Mouse (Mus musculus): ENCODE results near the gene Gm27027. TPM values are rescaled to one million over a fixed set of nuclear protein-coding genes. Genes with fewer than 3 reads are reported as not detected.

Gm27027 gene
- total RNA-seq, 2 experiments from 2014 or later, result not detected

DNA sequence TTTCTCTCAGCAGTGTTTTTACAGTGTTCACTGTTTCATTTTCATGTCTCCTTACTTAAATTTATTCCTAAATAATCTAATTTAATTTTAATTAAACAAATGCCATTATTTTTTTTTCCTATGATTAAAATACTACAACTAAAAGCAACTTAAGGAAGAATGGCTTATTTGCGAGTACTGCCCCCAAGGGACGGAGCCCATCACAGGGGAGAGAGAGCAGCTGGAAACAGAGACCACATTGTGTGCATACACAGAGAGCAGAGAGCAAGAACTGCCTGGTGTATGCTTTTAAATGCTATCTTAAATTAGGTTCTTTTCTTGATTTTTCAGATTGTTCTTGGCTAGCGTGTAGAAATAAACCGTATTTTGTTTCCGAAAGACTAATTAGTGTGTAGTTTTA lies 49.2 kb downstream of the Gm27027 start:
- intact Hi-C loops (cut with DNase I), result no loop called here
- no peak for DNase-seq (ENCODE audit: low spot score in 2 of 2)

DNA sequence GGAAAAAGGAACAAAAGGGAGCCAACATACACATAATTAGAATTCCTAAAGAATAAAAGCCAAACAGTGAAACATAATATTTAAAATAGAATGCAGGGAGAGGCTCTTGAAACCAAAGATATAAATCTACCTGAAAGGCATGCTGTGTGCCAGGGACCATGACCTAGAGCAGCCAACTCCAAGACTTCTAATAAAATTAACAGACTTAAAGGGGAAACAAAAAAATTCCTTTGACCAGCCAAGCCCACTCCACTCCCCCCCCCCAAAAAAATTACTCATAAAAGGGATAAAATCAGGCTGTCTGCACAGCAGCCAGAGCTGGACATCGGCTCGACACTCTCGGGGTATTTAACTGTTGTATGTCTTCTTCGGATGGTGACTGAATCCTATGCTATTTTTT lies 51.3 kb downstream of the Gm27027 start:
- DNase-seq (ENCODE audit: low spot score in 2 of 2), result no peak
- intact Hi-C loops (cut with DNase I), result loop anchor here (5.0 kb wide), 2 partner anchors 43 to 58 kb away; no protein-coding TSS in a partner anchor

DNA sequence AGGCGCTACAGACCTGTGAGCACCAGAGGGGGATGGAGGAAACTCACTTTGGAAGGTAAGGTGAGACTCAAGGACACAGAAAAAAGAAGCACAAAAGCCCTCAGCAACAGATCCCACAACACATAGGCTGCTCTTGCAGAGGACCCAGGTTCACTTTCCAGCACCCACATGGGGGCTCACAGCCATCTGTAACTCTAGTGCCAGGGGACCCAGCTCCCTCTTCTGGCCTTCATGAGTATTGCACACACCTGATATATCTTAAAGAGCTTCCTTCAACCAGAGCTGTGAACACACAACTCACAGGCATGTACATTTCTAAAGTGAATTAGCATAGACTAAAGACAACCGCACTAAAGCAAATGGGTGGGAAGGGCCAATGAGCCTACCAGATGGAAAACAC lies 52.1 kb downstream of the Gm27027 start:
- intact Hi-C loops (cut with DNase I), result loop anchor here (5.0 kb wide), 2 partner anchors 42 to 57 kb away; no protein-coding TSS in a partner anchor
- no peak for DNase-seq (ENCODE audit: low spot score in 2 of 2)

DNA sequence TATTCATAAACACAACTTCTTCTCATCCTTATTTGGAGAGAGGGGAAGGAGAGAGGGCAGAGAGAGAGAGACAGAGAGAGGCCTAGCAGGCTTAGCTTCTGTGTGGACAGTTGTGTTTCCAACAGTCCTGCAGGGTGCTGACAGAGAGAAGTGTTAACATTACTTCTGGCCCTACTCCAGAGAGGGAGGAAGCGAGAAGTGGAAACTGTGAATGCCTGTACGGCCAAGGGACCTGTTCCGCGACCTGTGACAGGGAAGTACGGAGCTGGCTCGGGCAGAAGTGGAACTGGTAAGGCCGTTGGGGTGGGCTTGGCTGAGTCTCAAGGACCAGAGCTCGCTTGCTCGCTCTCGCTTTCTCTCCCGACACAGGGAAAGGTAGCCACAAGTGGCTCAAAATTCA lies 54.5 kb downstream of the Gm27027 start:
- peak in 1 of 2 experiments; percentile 41 for DNase-seq (ENCODE audit: low spot score in 2 of 2)
- intact Hi-C loops (cut with DNase I), result loop anchor here (5.0 kb wide), 2 partner anchors 39 to 54 kb away; no protein-coding TSS in a partner anchor

DNA sequence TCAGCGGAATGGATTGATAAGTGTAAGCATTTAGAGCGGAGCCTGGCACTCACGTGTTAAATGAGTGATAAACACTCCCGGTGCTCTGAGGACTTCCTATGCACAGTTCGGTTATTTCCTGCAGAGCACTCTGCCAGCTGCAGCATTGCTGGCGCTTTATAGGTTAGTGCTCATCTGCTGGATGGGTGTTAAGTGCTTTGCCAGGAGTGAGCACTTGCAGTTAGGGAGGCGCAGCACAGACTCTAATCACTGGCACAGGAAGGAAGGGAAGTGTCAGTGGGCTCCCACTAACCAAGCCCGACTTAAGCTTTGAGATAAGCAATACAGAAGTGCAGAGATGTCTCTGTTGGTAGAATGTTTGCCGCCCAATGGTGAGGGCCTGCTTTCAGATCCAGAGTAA lies 57.6 kb downstream of the Gm27027 start:
- intact Hi-C loops (cut with DNase I), result no loop called here
- DNase-seq (ENCODE audit: low spot score in 2 of 2), result no peak

DNA sequence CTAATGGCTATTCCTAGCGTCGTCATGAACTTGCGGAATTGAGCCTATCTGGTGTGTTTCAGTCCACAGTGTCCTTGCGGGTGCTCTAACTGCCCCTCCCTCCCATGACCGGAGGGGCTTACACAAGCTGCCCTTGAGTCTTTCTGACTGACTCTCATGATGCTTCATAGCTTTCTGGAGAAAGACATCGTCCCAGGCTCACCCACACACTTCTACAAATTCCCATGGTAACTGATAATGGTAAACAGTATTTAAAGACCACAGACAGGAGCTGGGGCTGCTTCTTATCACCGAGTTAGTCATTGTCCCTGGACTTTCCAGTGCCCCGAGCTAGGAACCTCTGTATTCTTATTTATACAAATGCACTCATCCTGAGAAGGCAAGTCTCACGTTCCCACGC lies 67.3 kb downstream of the Gm27027 start:
- peak in 1 of 2 experiments; percentile 26 for DNase-seq (ENCODE audit: low spot score in 2 of 2)
- intact Hi-C loops (cut with DNase I), result loop anchor here (1.0 kb wide), 1 partner anchor 27 kb away; no protein-coding TSS in a partner anchor

DNA sequence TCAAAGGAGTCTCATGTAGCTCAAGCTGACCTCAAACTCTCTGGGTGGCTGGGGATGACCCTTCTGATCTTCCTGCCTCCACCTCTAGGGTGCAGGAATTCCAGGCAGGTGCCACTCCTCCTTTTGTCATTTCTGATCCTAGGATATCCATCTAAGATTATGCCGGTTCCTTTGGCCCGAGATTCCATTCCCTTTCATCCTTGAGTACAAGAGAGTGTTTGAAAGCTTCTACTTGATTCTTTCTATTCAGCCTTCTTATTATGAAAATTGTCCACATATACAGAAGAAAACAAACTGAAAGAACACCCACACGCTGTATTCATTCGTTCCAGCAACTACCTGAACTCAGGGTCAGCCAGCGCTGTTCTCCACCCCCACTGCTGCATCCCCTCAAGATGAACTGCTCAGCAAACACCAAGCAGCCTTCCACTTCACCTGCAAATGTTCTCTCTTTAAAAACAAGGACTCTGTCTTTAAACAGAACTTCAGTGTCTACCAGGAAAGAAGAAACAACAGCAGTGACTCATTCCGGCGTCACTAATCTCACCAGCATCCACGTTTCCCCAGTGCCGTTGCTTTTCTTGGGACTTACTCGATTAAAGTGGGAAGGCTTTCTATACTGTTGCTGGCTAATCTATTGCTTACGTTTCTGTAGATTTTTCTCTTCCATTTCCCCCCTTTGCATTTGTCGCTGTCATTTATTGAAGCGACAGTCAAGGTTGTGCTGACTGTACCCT lies 68.3 kb downstream of the Gm27027 start:
- DNase-seq (ENCODE audit: low spot score in 2 of 2), result no peak
- intact Hi-C loops (cut with DNase I), result loop anchor here (1.0 kb wide), 1 partner anchor 28 kb away; no protein-coding TSS in a partner anchor

DNA sequence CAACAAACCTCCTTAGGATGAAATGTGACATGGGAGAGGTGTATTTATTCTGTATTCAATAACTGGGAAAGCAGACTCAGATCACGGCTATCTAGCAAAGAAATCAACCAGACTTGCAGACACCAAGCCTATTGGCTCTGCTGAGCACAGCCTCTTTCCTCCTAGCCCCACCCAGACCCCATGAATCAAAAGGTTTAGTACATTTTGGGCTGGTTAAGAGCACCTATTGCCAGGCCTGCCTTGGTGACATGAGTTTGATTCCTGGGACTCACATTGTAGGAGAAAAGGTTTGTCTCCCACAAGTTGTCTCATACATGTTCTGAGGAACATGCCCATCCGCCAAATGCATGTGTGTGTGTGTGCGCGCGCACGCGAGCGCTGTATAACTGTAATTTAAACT lies 70.0 kb downstream of the Gm27027 start:
- intact Hi-C loops (cut with DNase I), result no loop called here
- DNase-seq (ENCODE audit: low spot score in 2 of 2), result no peak

DNA sequence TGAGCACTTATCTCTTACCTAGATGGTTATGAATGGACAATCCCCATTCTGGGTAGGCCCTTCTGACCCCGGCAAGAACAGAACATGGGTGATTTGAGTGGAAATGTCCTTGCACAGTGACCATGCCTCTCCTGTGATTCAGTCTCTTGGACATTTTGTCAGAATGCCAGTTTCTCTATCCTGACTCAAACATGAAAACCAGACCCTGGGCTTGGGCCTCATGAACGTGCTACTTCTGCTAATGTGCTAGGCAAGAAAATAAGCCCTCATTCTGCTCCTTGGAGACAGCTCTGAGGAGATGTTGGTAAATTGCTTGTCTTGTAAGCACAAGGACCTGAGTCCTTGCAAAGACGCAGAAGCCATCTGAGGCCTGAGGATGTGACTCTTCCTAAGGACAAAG lies 77.1 kb downstream of the Gm27027 start:
- intact Hi-C loops (cut with DNase I), result no loop called here

DNA sequence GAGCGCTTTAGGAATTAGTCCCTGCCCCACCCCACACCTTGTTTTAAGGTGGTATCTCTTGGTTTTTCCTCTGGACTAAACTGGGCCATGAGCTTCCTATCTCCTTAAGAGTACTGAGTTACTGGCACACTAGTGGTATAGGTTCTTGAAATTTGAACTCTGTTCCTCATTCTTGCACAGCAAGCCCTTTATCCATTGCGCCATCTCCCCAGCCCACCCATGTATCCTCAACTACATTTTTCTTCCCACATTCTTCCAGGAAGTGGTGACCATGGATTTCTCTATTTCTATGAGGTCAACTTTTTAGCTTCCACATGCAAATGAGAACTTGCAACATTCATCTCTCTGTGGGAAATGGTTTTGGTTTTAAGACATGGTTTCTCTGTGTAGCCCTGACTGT lies 82.6 kb downstream of the Gm27027 start:
- intact Hi-C loops (cut with DNase I), result no loop called here
- no peak for DNase-seq (ENCODE audit: low spot score in 2 of 2)

More for the DNA sequence above, 77.1 kb downstream of the Gm27027 start:
- no peak for DNase-seq (ENCODE audit: low spot score in 2 of 2)

DNA sequence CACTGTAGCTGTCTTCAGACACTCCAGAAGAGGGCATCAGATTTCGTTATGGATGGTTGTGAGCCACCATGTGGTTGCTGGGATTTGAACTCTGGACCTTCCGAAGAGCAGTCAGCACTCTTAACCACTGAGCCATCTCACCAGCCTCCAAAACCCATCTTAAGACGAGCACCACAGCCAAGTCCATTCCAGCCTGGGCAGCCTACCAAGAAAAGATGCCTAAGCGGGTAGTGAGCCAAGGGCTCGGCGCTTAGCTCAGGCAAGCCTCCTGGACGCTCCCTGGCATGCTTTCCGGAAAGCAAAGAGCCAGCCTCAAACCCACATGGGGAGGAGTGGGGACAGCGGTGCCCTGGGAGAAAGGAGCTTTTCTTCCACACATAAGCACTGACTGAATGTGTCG lies 84.2 kb downstream of the Gm27027 start:
- intact Hi-C loops (cut with DNase I), result no loop called here
- peak; percentile 33 to 48 for DNase-seq (ENCODE audit: low spot score in 2 of 2)

DNA sequence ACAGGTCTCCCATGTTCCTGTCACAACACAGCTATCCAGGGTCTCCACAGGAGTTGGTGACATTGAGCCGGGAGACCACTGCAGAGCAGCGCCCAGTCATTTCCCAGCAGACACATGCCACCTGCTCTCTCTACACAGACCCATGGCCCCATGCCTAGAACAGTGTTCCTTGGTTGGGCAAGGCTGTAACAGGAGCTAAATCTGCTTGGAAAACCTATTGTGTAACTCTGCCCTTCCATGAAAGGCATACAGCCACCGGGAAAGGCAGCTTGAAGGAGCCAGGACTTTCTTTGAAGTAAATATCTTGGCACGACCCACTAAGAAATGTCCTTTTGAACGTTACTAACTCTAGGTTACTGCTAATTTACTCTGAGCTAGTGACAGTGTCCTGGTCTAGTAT lies 86.4 kb downstream of the Gm27027 start:
- DNase-seq (ENCODE audit: low spot score in 2 of 2), result no peak
- intact Hi-C loops (cut with DNase I), result no loop called here

DNA sequence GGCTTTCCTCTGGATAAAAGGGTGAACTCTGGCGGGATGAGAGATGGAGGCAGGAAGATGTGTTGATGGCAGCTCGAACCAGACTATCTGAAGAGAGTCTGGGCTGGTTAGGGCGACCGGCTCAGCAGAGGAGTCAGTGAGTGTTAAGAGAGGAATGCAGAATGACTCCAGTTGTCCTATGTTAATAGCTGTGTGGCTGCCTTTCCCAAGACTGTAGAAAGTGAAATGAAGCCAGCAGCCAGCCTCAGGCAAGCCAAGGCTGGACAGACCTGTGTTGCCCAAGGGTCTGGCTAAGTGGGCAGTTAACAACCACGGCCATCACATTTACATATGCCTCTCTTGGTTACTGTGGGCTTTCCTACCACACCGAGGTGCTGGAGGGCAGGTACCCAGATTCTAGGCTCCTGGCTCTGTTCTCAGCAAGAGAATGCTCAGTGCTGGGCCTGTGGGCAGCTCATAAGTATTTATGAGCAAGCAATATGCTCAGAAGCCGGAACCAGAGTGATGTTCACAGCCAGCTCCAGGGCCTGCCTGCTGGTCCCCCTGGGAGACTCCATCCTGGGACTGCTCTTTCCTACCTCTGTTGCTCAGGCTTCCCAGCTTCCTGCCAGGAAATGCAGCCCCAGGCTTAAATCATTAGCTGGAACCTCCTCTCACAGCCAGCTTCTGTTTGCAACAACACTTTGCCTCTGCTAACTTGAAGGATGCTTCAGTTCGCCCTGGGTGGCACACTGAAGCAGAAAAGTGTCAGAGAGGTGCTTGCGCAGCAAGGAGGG lies 88.4 kb downstream of the Gm27027 start:
- DNase-seq (ENCODE audit: low spot score in 2 of 2), result peak in 1 of 2 experiments; percentile 21

More for the DNA sequence above, 88.4 kb downstream of the Gm27027 start:
- intact Hi-C loops (cut with DNase I), result no loop called here

Other genes starting within 250 kb of the Gm27027 start
- gene Ext2, start 173.8 kb downstream of the Gm27027 start, total RNA-seq (2021), result 10 to 100 TPM; 53.6 to 55.7 TPM
- 1 to 10 TPM; 3.2 to 3.7 TPM for gene Accs, start 146.4 kb downstream of the Gm27027 start, total RNA-seq (2021)
- 1 to 10 TPM in 1 of 2 experiments, not detected in 1; 1.2 TPM for gene Accsl, start 127.2 kb downstream of the Gm27027 start, total RNA-seq (2021)
- 10 to 100 TPM; 62.3 to 73.1 TPM for gene Gm13889, start 39.2 kb downstream of the Gm27027 start, total RNA-seq (2021)
- gene Alkbh3, start 14.5 kb upstream of the Gm27027 start, total RNA-seq (2021), result 10 to 100 TPM; 23.7 to 25.1 TPM
- 10 to 100 TPM; 73.0 to 79.2 TPM for gene Hsd17b12, start 161.6 kb upstream of the Gm27027 start, total RNA-seq (2021)